Mouse (Mus musculus): ENCODE results near the gene Saa4. TPM values are rescaled to one million over a fixed set of nuclear protein-coding genes. Genes with fewer than 3 reads are reported as not detected.
"Not testable (repeated sequence)": the region's sequence is repeated elsewhere in the genome, so short reads cannot be mapped to it uniquely, and the experiment has no call there.

Gene Saa4
- polyA plus RNA-seq, 1 experiment: 0.48 TPM

- H3K27ac ChIP-seq (replicated peaks; ENCODE audit: low read depth, low read length); H3K4me1 ChIP-seq (ENCODE audit: control insufficient read depth, insufficient read depth, insufficient read length, low read length); H3K4me3 ChIP-seq (ENCODE audit: insufficient read depth, low read depth, low read length): not testable (repeated sequence)
Measured at GRCm38 (mm10) chr7:46679044-46679443, 53.4 kb downstream of the Saa4 start.

- Histone ChIP-seq H3K27ac (replicated peaks; ENCODE audit: low read depth, low read length) (no peak overlapping the region), H3K4me1 (ENCODE audit: control insufficient read depth, insufficient read depth, insufficient read length, low read length) (no peaks in the 10 kb centered on the region)
Measured at GRCm38 (mm10) chr7:46678417-46678816, 54.0 kb downstream of the Saa4 start.

More at GRCm38 (mm10) chr7:46678417-46678816, 54.0 kb downstream of the Saa4 start:
- H3K4me3 ChIP-seq (ENCODE audit: insufficient read depth, low read depth, low read length): no peak overlapping the region

Other genes with a start within 250 kb of the Saa4 start
- 3.5 and 5.0 TPM in 2 replicates for gene Sergef, start 92.8 kb downstream of the Saa4 start, polyA plus RNA-seq (2012; ENCODE audit: insufficient read depth, insufficient read length, missing spikeins)
- gene Tph1, start 60.1 kb downstream of the Saa4 start, polyA plus RNA-seq (2012; ENCODE audit: insufficient read depth, insufficient read length, missing spikeins): not detected in 2 replicates
- gene Saal1, start 21.9 kb downstream of the Saa4 start, polyA plus RNA-seq (2012; ENCODE audit: insufficient read depth, insufficient read length, missing spikeins): 3.2 and 4.4 TPM in 2 replicates
- 3.2 TPM in 1 of 2 replicates, not detected in the other for gene Saa3, start 16.9 kb downstream of the Saa4 start, polyA plus RNA-seq (2012; ENCODE audit: insufficient read depth, insufficient read length, missing spikeins)
- not detected in 2 replicates for gene Saa1, start 10.4 kb upstream of the Saa4 start, polyA plus RNA-seq (2012; ENCODE audit: insufficient read depth, insufficient read length, missing spikeins)
- gene Saa2, start 19.2 kb upstream of the Saa4 start, polyA plus RNA-seq (2012; ENCODE audit: insufficient read depth, insufficient read length, missing spikeins): not detected in 2 replicates
- 11.9 and 13.5 TPM in 2 replicates for gene Hps5, start 63.5 kb upstream of the Saa4 start, polyA plus RNA-seq (2012; ENCODE audit: insufficient read depth, insufficient read length, missing spikeins)
- 17.6 and 24.3 TPM in 2 replicates for gene Gtf2h1, start 63.5 kb upstream of the Saa4 start, polyA plus RNA-seq (2012; ENCODE audit: insufficient read depth, insufficient read length, missing spikeins)
- 1,796 and 2,267 TPM in 2 replicates for gene Ldha, start 108.9 kb upstream of the Saa4 start, polyA plus RNA-seq (2012; ENCODE audit: insufficient read depth, insufficient read length, missing spikeins)
- not detected in 2 replicates for gene Ldhc, start 128.6 kb upstream of the Saa4 start, polyA plus RNA-seq (2012; ENCODE audit: insufficient read depth, insufficient read length, missing spikeins)
- 91.6 and 103 TPM in 2 replicates for gene Tsg101, start 187.4 kb upstream of the Saa4 start, polyA plus RNA-seq (2012; ENCODE audit: insufficient read depth, insufficient read length, missing spikeins)
- 9.3 and 12.4 TPM in 2 replicates for gene Uevld, start 225.9 kb upstream of the Saa4 start, polyA plus RNA-seq (2012; ENCODE audit: insufficient read depth, insufficient read length, missing spikeins)